Mouse (Mus musculus): ENCODE measurements at regions not wholly inside any gene's neighbourhood (a gene's known extent, or its start where the extent isn't known, plus 50 kb on each side); places are given as distances from the start of the nearest gene placed in this dataset.

GRCm38 (mm10) chr6:50027981-50028380, 82.1 kb upstream of the Mpp6 start:
- TF ChIP-seq CTCF (IDR thresholded peaks at IDR 0.05; ENCODE audit: low read depth), result no peak
- no peak for TF ChIP-seq EP300 (optimal IDR thresholded peaks at IDR 0.05)
